Mouse (Mus musculus): ENCODE results near the gene Rbm38.

The Rbm38 gene

GRCm38 (mm10) chr2:173010220-173010717 lies 10.0 kb upstream of the Rbm38 start:
- in situ Hi-C loops (cut with MboI; ENCODE audit: unreplicated experiment in 2 of 2): loop anchor here in 1 of 2 experiments (25.0 kb wide), 1 partner anchor 427 kb away; no protein-coding TSS in a partner anchor

GRCm38 (mm10) chr2:173011440-173011839 lies 8.9 kb upstream of the Rbm38 start:
- in situ Hi-C loops (cut with MboI; ENCODE audit: unreplicated experiment in 2 of 2): loop anchor here in 1 of 2 experiments (25.0 kb wide), 1 partner anchor 426 kb away; no protein-coding TSS in a partner anchor

GRCm38 (mm10) chr2:173014741-173015287 lies 5.5 kb upstream of the Rbm38 start:
- in situ Hi-C loops (cut with MboI; ENCODE audit: unreplicated experiment in 2 of 2): loop anchor here in 1 of 2 experiments (25.0 kb wide), 1 partner anchor 422 kb away; no protein-coding TSS in a partner anchor

GRCm38 (mm10) chr2:173017940-173018339 lies 2.4 kb upstream of the Rbm38 start:
- in situ Hi-C loops (cut with MboI; ENCODE audit: unreplicated experiment in 2 of 2): loop anchor here in 1 of 2 experiments (25.0 kb wide), 1 partner anchor 419 kb away; no protein-coding TSS in a partner anchor

- in situ Hi-C loops (cut with MboI; ENCODE audit: unreplicated experiment in 2 of 2): loop anchor here in 1 of 2 experiments (25.0 kb wide), 1 partner anchor 419 kb away; no protein-coding TSS in a partner anchor
Observed at GRCm38 (mm10) chr2:173018618-173019017, 1.7 kb upstream of the Rbm38 start.

GRCm38 (mm10) chr2:173019322-173019721 lies 976 bp upstream of the Rbm38 start:
- in situ Hi-C loops (cut with MboI; ENCODE audit: unreplicated experiment in 2 of 2): loop anchor here in 1 of 2 experiments (25.0 kb wide), 1 partner anchor 418 kb away; no protein-coding TSS in a partner anchor

- in situ Hi-C loops (cut with MboI; ENCODE audit: unreplicated experiment in 2 of 2): loop anchor here in 1 of 2 experiments (10.0 to 25.0 kb wide), 2 partner anchors 418 to 1325 kb away; partner anchors contain the start of gene Gm20721
Observed at GRCm38 (mm10) chr2:173019790-173020189, 508 bp upstream of the Rbm38 start.

GRCm38 (mm10) chr2:173021633-173022055 lies 1.3 kb downstream of the Rbm38 start:
- in situ Hi-C loops (cut with MboI; ENCODE audit: unreplicated experiment in 2 of 2): loop anchor here in 1 of 2 experiments (10.0 to 25.0 kb wide), 2 partner anchors 416 to 1323 kb away; partner anchors contain the start of gene Gm20721

- in situ Hi-C loops (cut with MboI; ENCODE audit: unreplicated experiment in 2 of 2): loop anchor here in 1 of 2 experiments (10.0 to 25.0 kb wide), 2 partner anchors 415 to 1323 kb away; partner anchors contain the start of gene Gm20721
Observed at GRCm38 (mm10) chr2:173022056-173022681, 1.9 kb downstream of the Rbm38 start.

GRCm38 (mm10) chr2:173022813-173023212 lies 2.5 kb downstream of the Rbm38 start:
- in situ Hi-C loops (cut with MboI; ENCODE audit: unreplicated experiment in 2 of 2): loop anchor here in 1 of 2 experiments (10.0 to 25.0 kb wide), 2 partner anchors 414 to 1322 kb away; partner anchors contain the start of gene Gm20721

GRCm38 (mm10) chr2:173023371-173023851 lies 3.1 kb downstream of the Rbm38 start:
- in situ Hi-C loops (cut with MboI; ENCODE audit: unreplicated experiment in 2 of 2): loop anchor here in 1 of 2 experiments (10.0 to 25.0 kb wide), 2 partner anchors 414 to 1321 kb away; partner anchors contain the start of gene Gm20721

- in situ Hi-C loops (cut with MboI; ENCODE audit: unreplicated experiment in 2 of 2): loop anchor here in 1 of 2 experiments (10.0 to 25.0 kb wide), 2 partner anchors 413 to 1321 kb away; partner anchors contain the start of gene Gm20721
Observed at GRCm38 (mm10) chr2:173023966-173024365, 3.7 kb downstream of the Rbm38 start.

- in situ Hi-C loops (cut with MboI; ENCODE audit: unreplicated experiment in 2 of 2): loop anchor here in 1 of 2 experiments (10.0 to 25.0 kb wide), 2 partner anchors 413 to 1320 kb away; partner anchors contain the start of gene Gm20721
Observed at GRCm38 (mm10) chr2:173024392-173024791, 4.1 kb downstream of the Rbm38 start.

GRCm38 (mm10) chr2:173024938-173025337 lies 4.6 kb downstream of the Rbm38 start:
- in situ Hi-C loops (cut with MboI; ENCODE audit: unreplicated experiment in 2 of 2): loop anchor here (10.0 to 25.0 kb wide), 4 partner anchors 412 to 1437 kb away; partner anchors contain the start of genes Atp5e (in 1 of the 2), Cass4 (in 1 of the 2), Gm20721 (in 1 of the 2) and Prelid3b (in 1 of the 2)

GRCm38 (mm10) chr2:173026286-173026685 lies 6.0 kb downstream of the Rbm38 start:
- in situ Hi-C loops (cut with MboI; ENCODE audit: unreplicated experiment in 2 of 2): loop anchor here (10.0 to 25.0 kb wide), 4 partner anchors 411 to 1436 kb away; partner anchors contain the start of genes Atp5e (in 1 of the 2), Cass4 (in 1 of the 2), Gm20721 (in 1 of the 2) and Prelid3b (in 1 of the 2)

- in situ Hi-C loops (cut with MboI; ENCODE audit: unreplicated experiment in 2 of 2): loop anchor here (10.0 to 25.0 kb wide), 4 partner anchors 411 to 1436 kb away; partner anchors contain the start of genes Atp5e (in 1 of the 2), Cass4 (in 1 of the 2), Gm20721 (in 1 of the 2) and Prelid3b (in 1 of the 2)
Observed at GRCm38 (mm10) chr2:173026688-173027131, 6.4 kb downstream of the Rbm38 start.

GRCm38 (mm10) chr2:173027169-173027823 lies 7.0 kb downstream of the Rbm38 start:
- in situ Hi-C loops (cut with MboI; ENCODE audit: unreplicated experiment in 2 of 2): loop anchor here (10.0 to 25.0 kb wide), 4 partner anchors 410 to 1435 kb away; partner anchors contain the start of genes Atp5e (in 1 of the 2), Cass4 (in 1 of the 2), Gm20721 (in 1 of the 2) and Prelid3b (in 1 of the 2)

- in situ Hi-C loops (cut with MboI; ENCODE audit: unreplicated experiment in 2 of 2): loop anchor here (10.0 to 25.0 kb wide), 4 partner anchors 409 to 1434 kb away; partner anchors contain the start of genes Atp5e (in 1 of the 2), Cass4 (in 1 of the 2), Gm20721 (in 1 of the 2) and Prelid3b (in 1 of the 2)
Observed at GRCm38 (mm10) chr2:173027824-173028495, 7.7 kb downstream of the Rbm38 start.

Data from v-Abl transformed pro-B cells (cell line).